Mouse (Mus musculus) MEL (cell line): ENCODE measurements around the gene Lrsam1. TPM values are rescaled to one million over a fixed set of nuclear protein-coding genes. Genes with fewer than 3 reads are reported as not detected.

Source experiments
- DNase-seq: peaks from one replicate; pipeline ENCODE4 v3.0.0; 2011; ENCODE audit warnings: low read depth, low spot score
- H3K27ac ChIP-seq: 2 replicates; pipeline ENCODE4 v1.5.1; 2012; ENCODE audit warnings: low read depth, mild to moderate bottlenecking, control low read depth, low read length, moderate library complexity; ENCODE audit not compliant: control insufficient read depth
- H3K27me3 ChIP-seq, 2 experiments: fragments of 150-350 bp in 1 of 2; sonication (generic) in 1 of 2; 2 replicates each; pipeline ENCODE4 v1.6.1; 2012; ENCODE audit warnings: low read length in 2 of 2, mild to moderate bottlenecking in 2 of 2, improper control_type of control experiment in 1 of 2, moderate library complexity in 1 of 2; ENCODE audit not compliant: insufficient read depth in 2 of 2, control insufficient read depth in 1 of 2
- H3K36me3 ChIP-seq, 2 experiments: 2 replicates each; pipeline ENCODE4 v1.6.1; 2012 to 2014; ENCODE audit warnings: low read length in 2 of 2, improper control_type of control experiment in 1 of 2, inconsistent platforms in 1 of 2, mild to moderate bottlenecking in 1 of 2; ENCODE audit not compliant: insufficient read depth in 2 of 2, control insufficient read depth in 1 of 2
- H3K4me1 ChIP-seq, 2 experiments: fragments of 150-350 bp in 1 of 2; sonication (generic) in 1 of 2; 2 replicates each; pipeline ENCODE4 v1.6.1; 2012; ENCODE audit warnings: low read length in 2 of 2, improper control_type of control experiment in 1 of 2, mild to moderate bottlenecking in 1 of 2; ENCODE audit not compliant: insufficient read depth in 2 of 2, control insufficient read depth in 1 of 2
- H3K4me3 ChIP-seq, 2 experiments: fragments of 150-350 bp in 1 of 2; sonication (generic) in 1 of 2; 2 replicates each; pipeline ENCODE4 v1.5.1; 2012; ENCODE audit warnings: low read depth in 2 of 2, low read length in 2 of 2, mild to moderate bottlenecking in 2 of 2, moderate library complexity in 2 of 2, control low read depth in 1 of 2, improper control_type of control experiment in 1 of 2; ENCODE audit not compliant: control insufficient read depth in 1 of 2, insufficient read depth in 1 of 2
- H3K79me2 ChIP-seq: 2 replicates; pipeline ENCODE4 v1.6.1; 2012; ENCODE audit warnings: mild to moderate bottlenecking, low read length, moderate library complexity; ENCODE audit not compliant: control insufficient read depth, poor library complexity, insufficient read depth
- H3K9ac ChIP-seq: 2 replicates; pipeline ENCODE4 v1.6.1; 2012; ENCODE audit warnings: low read depth, mild to moderate bottlenecking, control low read depth, low read length, moderate library complexity; ENCODE audit not compliant: control insufficient read depth, poor library complexity, severe bottlenecking
- H3K9me3 ChIP-seq: fragments of 150-350 bp; sonication (generic); replicated peaks from 2 replicates; pipeline ENCODE4 v1.6.1; 2012; ENCODE audit warnings: mild to moderate bottlenecking, low read length, improper control_type of control experiment, moderate library complexity; ENCODE audit not compliant: insufficient read depth
- CHD1 ChIP-seq: IDR thresholded peaks from 2 replicates; pipeline ENCODE4 v1.6.1; 2012; ENCODE audit warnings: low read depth, mild to moderate bottlenecking, inconsistent platforms, low read length, improper control_type of control experiment
- CTCF ChIP-seq, 3 experiments: IDR thresholded peaks in 2 of 3; conservative IDR thresholded peaks in 1 of 3; 2 replicates each; pipeline ENCODE4 v1.5.1; 2011 to 2012; ENCODE audit warnings: low read length in 3 of 3, low read depth in 2 of 3, mild to moderate bottlenecking in 2 of 3, improper control_type of control experiment in 1 of 3, inconsistent platforms in 1 of 3, mixed read lengths in 1 of 3, moderate library complexity in 1 of 3; ENCODE audit not compliant: control insufficient read depth in 1 of 3, insufficient read depth in 1 of 3, poor library complexity in 1 of 3, severe bottlenecking in 1 of 3
- ETS1 ChIP-seq: IDR thresholded peaks from 2 replicates; pipeline ENCODE4 v1.6.1; 2012; ENCODE audit warnings: low read depth, mild to moderate bottlenecking, inconsistent platforms, low read length, improper control_type of control experiment, moderate library complexity
- GABPA ChIP-seq: IDR thresholded peaks from 2 replicates; pipeline ENCODE4 v1.6.1; 2012; ENCODE audit warnings: low read depth, mild to moderate bottlenecking, inconsistent platforms, low read length, improper control_type of control experiment, moderate library complexity
- HCFC1 ChIP-seq: IDR thresholded peaks from 2 replicates; pipeline ENCODE4 v1.6.1; 2012; ENCODE audit warnings: low read depth, mild to moderate bottlenecking, inconsistent platforms, low read length, improper control_type of control experiment, moderate library complexity
- KAT2A ChIP-seq: conservative IDR thresholded peaks from 2 replicates; pipeline ENCODE4 v1.6.1; 2012; ENCODE audit warnings: low read depth, low read length, improper control_type of control experiment, inconsistent platforms
- MAZ ChIP-seq: IDR thresholded peaks from 2 replicates; pipeline ENCODE4 v1.6.1; 2012; ENCODE audit warnings: low read depth, mild to moderate bottlenecking, inconsistent platforms, low read length, improper control_type of control experiment
- MYB ChIP-seq: IDR thresholded peaks from 2 replicates; pipeline ENCODE4 v1.6.1; 2011; ENCODE audit warnings: mild to moderate bottlenecking, low read depth, low read length, improper control_type of control experiment
- NELFE ChIP-seq: IDR thresholded peaks from 2 replicates; pipeline ENCODE4 v1.6.1; 2011; ENCODE audit warnings: low read depth, low read length, improper control_type of control experiment
- NRF1 ChIP-seq: IDR thresholded peaks from 2 replicates; pipeline ENCODE4 v1.6.1; 2014; ENCODE audit warnings: low read depth, mild to moderate bottlenecking, inconsistent platforms, low read length, improper control_type of control experiment, moderate library complexity; ENCODE audit not compliant: poor library complexity, insufficient read depth, severe bottlenecking
- POLR2AphosphoS2 ChIP-seq: IDR thresholded peaks from 2 replicates; pipeline ENCODE4 v1.6.1; 2011; ENCODE audit warnings: low read length, improper control_type of control experiment
- SIN3A ChIP-seq: IDR thresholded peaks from 2 replicates; pipeline ENCODE4 v1.6.1; 2012; ENCODE audit warnings: low read length, improper control_type of control experiment, inconsistent platforms
- SMC3 ChIP-seq: IDR thresholded peaks from 2 replicates; pipeline ENCODE4 v1.6.1; 2011; ENCODE audit warnings: low read depth, low read length, improper control_type of control experiment
- TBP ChIP-seq: IDR thresholded peaks from 2 replicates; pipeline ENCODE4 v1.8.0; 2011; ENCODE audit warnings: low read depth, low read length, improper control_type of control experiment
- TCF12 ChIP-seq: IDR thresholded peaks from 2 replicates; pipeline ENCODE4 v1.6.1; 2014; ENCODE audit warnings: low read depth, mild to moderate bottlenecking, inconsistent platforms, low read length, improper control_type of control experiment, moderate library complexity
- USF2 ChIP-seq, 2 experiments: IDR thresholded peaks; 2 replicates each; pipeline ENCODE4 v1.6.1; 2011 to 2012; ENCODE audit warnings: improper control_type of control experiment in 2 of 2, low read length in 2 of 2, borderline replicate concordance in 1 of 2, inconsistent platforms in 1 of 2, low read depth in 1 of 2, mild to moderate bottlenecking in 1 of 2; ENCODE audit not compliant: insufficient read depth in 1 of 2
- ZC3H11A ChIP-seq: IDR thresholded peaks from 2 replicates; pipeline ENCODE4 v1.6.1; 2012; ENCODE audit warnings: low read depth, mild to moderate bottlenecking, inconsistent platforms, low read length, improper control_type of control experiment
- ZMIZ1 ChIP-seq: IDR thresholded peaks from 2 replicates; pipeline ENCODE4 v1.6.1; 2012; ENCODE audit warnings: low read depth, mild to moderate bottlenecking, inconsistent platforms, low read length, improper control_type of control experiment, moderate library complexity
- polyA plus RNA-seq, 2 experiments: library from polyadenylated mRNA; stranded (reverse) in 1 of 2; unstranded in 1 of 2; fragments of >175 nt in 1 of 2; fragments of >200 nt in 1 of 2; gene quantifications; 2 replicates each; pipeline versions ENCODE4 v1.2.1 to v1.2.4; 2012; ENCODE audit warnings: low replicate concordance in 2 of 2, low read depth in 1 of 2; ENCODE audit not compliant: insufficient read length in 2 of 2, insufficient read depth in 1 of 2, missing spikeins in 1 of 2
- total RNA-seq: library from RNA; depleted of rRNA; stranded (reverse); fragments of 300-350 nt; gene quantifications from 2 replicates; pipeline ENCODE4 v1.2.3, GENCODE M21; 2012

Lrsam1 gene
- total and polyA plus RNA-seq, 3 experiments: 14.2 to 17.9 TPM; not detected in 1

- no peaks in the 10 kb centered on the region; a peak in 2 of 4 replicates for H3K36me3 ChIP-seq
- H3K27ac ChIP-seq: no peak overlapping the region
Measured at GRCm38 (mm10) chr2:32947454-32947853, 14.0 kb downstream of the Lrsam1 start.

GRCm38 (mm10) chr2:32940483-32940882 lies 20.9 kb downstream of the Lrsam1 start:
- no peaks in the 10 kb centered on the region for H3K27me3 ChIP-seq
- DNase-seq: no peak
- no peak for TF ChIP-seq NELFE
- TF ChIP-seq GABPA: no peak
- no peak for TF ChIP-seq ZMIZ1
- peak in 1 of 3 experiments; percentile 24; a peak in 1 of 6 replicates for TF ChIP-seq CTCF (IDR thresholded peaks at IDR 0.05 in 2 of 3, conservative IDR thresholded peaks at IDR 0.05 in 1 of 3; ENCODE audit: control insufficient read depth in 1 of 3, insufficient read depth in 1 of 3, low read depth in 2 of 3, low read length in 3 of 3, poor library complexity in 1 of 3, severe bottlenecking in 1 of 3)
- no peak for TF ChIP-seq MAZ
- no peak for TF ChIP-seq USF2 (IDR thresholded peaks at IDR 0.05; ENCODE audit: borderline replicate concordance in 1 of 2, insufficient read depth in 1 of 2, low read depth in 1 of 2, low read length in 2 of 2)
- TF ChIP-seq POLR2AphosphoS2: no peak
- no peak for TF ChIP-seq TCF12
- H3K4me3 ChIP-seq: no peak overlapping the region
- no peaks in the 10 kb centered on the region for H3K9me3 ChIP-seq
- H3K79me2 ChIP-seq: no peaks in the 10 kb centered on the region
- H3K9ac ChIP-seq: no peak overlapping the region
- H3K27ac ChIP-seq: no peak overlapping the region
- peaks cover 0 to 1% of the 10 kb centered on the region in 2 experiments; a peak in 1 of 4 replicates for H3K36me3 ChIP-seq
- H3K4me1 ChIP-seq: no peaks in the 10 kb centered on the region

More at GRCm38 (mm10) chr2:32947454-32947853, 14.0 kb downstream of the Lrsam1 start:
- Histone ChIP-seq H3K4me1 (no peaks in the 10 kb centered on the region), H3K4me3 (no peak overlapping the region), H3K79me2 (no peaks in the 10 kb centered on the region), H3K9me3 (no peaks in the 10 kb centered on the region), H3K27me3 (no peaks in the 10 kb centered on the region), H3K9ac (no peak overlapping the region)
- no peak for TF ChIP-seq ZC3H11A
- TF ChIP-seq CTCF (IDR thresholded peaks at IDR 0.05 in 2 of 3, conservative IDR thresholded peaks at IDR 0.05 in 1 of 3; ENCODE audit: control insufficient read depth in 1 of 3, insufficient read depth in 1 of 3, low read depth in 2 of 3, low read length in 3 of 3, poor library complexity in 1 of 3, severe bottlenecking in 1 of 3): no peak
- TF ChIP-seq ETS1: no peak
- TF ChIP-seq ZMIZ1: no peak
- no peak for TF ChIP-seq MYB
- TF ChIP-seq KAT2A: no peak
- TF ChIP-seq SIN3A: no peak
- TF ChIP-seq CHD1: no peak
- no peak for TF ChIP-seq HCFC1
- TF ChIP-seq TBP: no peak
- no peak for TF ChIP-seq NRF1
- no peak for TF ChIP-seq SMC3
- DNase-seq: no peak
